Mouse (Mus musculus) embryonic facial prominence, embryonic 12.5 days (tissue): ENCODE results near the gene Tnfrsf14. TPM values are rescaled to one million over a fixed set of nuclear protein-coding genes. Genes with fewer than 3 reads are reported as not detected.
A peak's percentile ranks its signal among the peaks of the same experiment; 100 is the strongest.

Experiments
- ATAC-seq: fragments of 200-750 bp; cut with Nextera tagmentation; 2 replicates; pipeline ENCODE4 v1.8.0; 2017; ENCODE audit not compliant: insufficient number of reproducible peaks, insufficient read depth, low FRiP score, low TSS enrichment
- H3K27ac ChIP-seq: fragments of 300-500 bp; sonication (generic); 2 replicates; pipeline ENCODE4 v1.5.1; 2016; ENCODE audit warnings: mild to moderate bottlenecking
- H3K27me3 ChIP-seq: fragments of 300-500 bp; sonication (generic); 2 replicates; pipeline ENCODE4 v1.6.1; 2016; ENCODE audit warnings: mild to moderate bottlenecking, moderate library complexity
- H3K36me3 ChIP-seq: fragments of 300-500 bp; sonication (generic); 2 replicates; pipeline ENCODE4 v1.6.1; 2016; ENCODE audit warnings: mild to moderate bottlenecking
- H3K4me1 ChIP-seq: fragments of 300-500 bp; sonication (generic); 2 replicates; pipeline ENCODE4 v1.6.1; 2016
- H3K4me2 ChIP-seq: fragments of 300-500 bp; sonication (generic); replicated peaks from 2 replicates; pipeline ENCODE4 v1.6.1; 2016; ENCODE audit warnings: mild to moderate bottlenecking, moderate library complexity
- H3K4me3 ChIP-seq: fragments of 300-500 bp; sonication (generic); 2 replicates; pipeline ENCODE4 v1.5.1; 2016; ENCODE audit warnings: mild to moderate bottlenecking
- H3K9ac ChIP-seq: fragments of 300-500 bp; sonication (generic); 2 replicates; pipeline ENCODE4 v1.6.1; 2016; ENCODE audit warnings: mild to moderate bottlenecking, moderate library complexity
- H3K9me3 ChIP-seq: fragments of 300-500 bp; sonication (generic); 2 replicates; pipeline ENCODE4 v1.6.1; 2016; ENCODE audit warnings: mild to moderate bottlenecking, moderate library complexity
- WGBS: fragments of 180-500 bp; shearing (Covaris S2); methylation state at CpG from one replicate; pipeline ENCODE4 v1.1.7; 2016; 5-methylcytosine and 5-hydroxymethylcytosine counted together
- polyA plus RNA-seq: library from polyadenylated mRNA; unstranded; fragments of >200 nt; fragmentation: Nextera tagmentation; extraction: Ambion mirVana; gene quantifications from 2 replicates; pipeline ENCODE4 v1.2.1, GENCODE M21; 2016

Tnfrsf14 gene
- polyA plus RNA-seq, 1 experiment from 2014 or later = 1.2 TPM

DNA sequence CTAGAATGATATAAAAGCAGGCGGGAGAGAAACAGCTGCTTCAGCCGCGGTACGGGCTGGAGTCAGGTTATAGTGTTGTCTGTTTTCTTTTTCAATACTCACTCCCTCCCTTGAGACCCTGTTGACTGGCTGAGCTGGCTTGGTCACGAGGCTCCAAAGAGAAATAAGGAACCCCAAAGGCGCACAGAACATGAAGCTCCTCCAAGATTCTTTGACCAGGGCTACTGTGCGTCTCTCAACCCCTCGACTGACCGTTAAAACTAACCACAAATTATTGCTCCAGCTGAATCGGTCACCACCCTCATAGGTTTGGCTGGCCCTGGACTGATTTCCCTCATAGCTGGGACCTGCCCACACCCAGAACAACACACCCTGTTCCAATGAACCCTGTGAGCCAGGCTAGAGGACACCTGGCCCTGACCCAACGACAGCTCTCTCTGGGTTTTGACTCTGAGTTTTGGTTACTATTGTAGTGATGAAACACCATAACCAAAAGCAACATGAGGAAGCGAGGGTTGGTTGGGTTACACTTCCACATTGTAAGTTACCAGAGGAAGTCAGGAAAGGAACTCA, 811 bp upstream of the Tnfrsf14 start:
- Histone ChIP-seq H3K36me3 (no peaks in the 10 kb centered on the region), H3K4me3 (no peak overlapping the region), H3K9ac (no peak overlapping the region), H3K27me3 (no peaks in the 10 kb centered on the region), H3K4me2 (no peak overlapping the region), H3K27ac (no peak overlapping the region), H3K9me3 (no peaks in the 10 kb centered on the region), H3K4me1 (peaks cover 20% of the 10 kb centered on the region)
- WGBS = 74% methylated on average over 12 of the region's 12 CpGs
- ATAC-seq = no peak

DNA sequence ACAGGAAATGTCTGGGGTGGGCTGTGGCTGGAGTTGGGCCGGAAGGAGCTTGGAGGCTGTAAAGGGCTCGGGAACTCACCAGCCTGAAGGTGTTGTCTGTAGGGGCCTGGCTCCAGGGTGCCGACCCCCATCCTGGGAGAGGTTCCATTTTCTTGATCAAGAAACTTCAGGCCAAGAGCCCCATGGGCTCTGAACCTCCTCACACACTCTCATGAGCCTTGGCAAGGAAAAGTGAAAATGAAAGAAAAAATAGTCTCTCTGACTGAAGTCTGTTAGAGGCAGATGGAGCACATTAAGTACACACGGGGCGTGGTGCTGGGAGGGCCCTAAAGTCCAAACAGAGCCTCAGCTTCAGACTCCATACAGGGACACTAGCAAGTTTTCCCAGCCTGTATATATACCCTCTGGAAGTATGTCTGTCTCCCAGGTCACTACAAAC, 445 bp downstream of the Tnfrsf14 start:
- 25% methylated on average over 5 of the region's 5 CpGs for WGBS
- Histone ChIP-seq H3K4me2 (peak overlapping the region; percentile 29), H3K4me1 (peaks cover 20% of the 10 kb centered on the region), H3K4me3 (0 out of 2 replicates have a peak overlapping the region, but pooled peaks have one; percentile 1), H3K9me3 (no peaks in the 10 kb centered on the region), H3K9ac (no peak overlapping the region), H3K27me3 (no peaks in the 10 kb centered on the region), H3K27ac (peak overlapping the region; percentile 82), H3K36me3 (no peaks in the 10 kb centered on the region)
- ATAC-seq = no peak

DNA sequence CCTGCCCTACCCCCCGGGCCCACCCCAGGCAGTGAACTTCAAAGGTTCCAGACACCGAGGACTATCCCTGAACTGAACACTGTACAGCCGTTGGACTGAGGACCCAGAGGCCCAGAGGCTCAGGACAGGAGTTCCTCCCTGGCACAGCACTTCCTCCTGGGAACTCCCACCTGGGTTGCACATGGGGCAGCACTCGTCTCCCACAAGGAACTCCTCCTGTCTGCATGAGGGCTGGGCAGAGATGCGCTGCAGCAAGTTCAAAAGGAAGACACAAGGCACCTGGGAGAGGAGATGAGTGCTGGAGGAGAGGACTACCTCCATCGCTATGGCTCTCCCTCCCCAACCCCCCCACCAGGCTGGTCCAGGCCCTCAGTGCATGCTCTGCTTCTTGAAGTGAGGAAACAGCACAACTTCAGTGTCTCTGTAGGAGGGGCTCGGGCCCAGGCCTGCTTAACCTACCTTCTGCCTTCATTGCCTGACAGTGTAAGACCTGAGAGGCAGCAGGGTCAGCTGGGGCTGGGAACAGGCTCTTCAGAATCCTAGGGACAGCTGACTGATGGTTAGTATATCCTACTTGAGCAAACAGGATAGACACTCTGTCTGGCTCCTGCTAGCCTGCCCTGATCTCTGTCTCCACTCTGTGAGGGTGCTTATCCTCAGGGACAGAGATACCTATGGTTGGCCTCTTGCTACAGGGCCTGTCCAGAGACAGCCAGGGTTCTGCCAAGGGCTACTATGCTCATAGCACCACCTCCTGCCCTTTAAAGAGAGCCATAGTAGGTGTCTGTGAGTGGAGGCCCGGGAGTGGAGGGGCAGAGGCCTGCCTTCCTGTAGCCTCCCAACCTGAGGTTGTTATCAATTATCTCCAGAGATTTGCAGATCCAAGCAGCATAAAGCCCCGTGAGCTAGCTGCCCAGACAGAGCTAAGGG, 1.1 kb downstream of the Tnfrsf14 start:
- WGBS = 56% methylated on average over 9 of the region's 9 CpGs
- no peak; the same call in 1 of the 2 replicates for ATAC-seq
- no peaks in the 10 kb centered on the region for H3K27me3 ChIP-seq
- H3K36me3 ChIP-seq = no peaks in the 10 kb centered on the region
- peak overlapping the region; percentile 29 for H3K4me2 ChIP-seq
- peak overlapping the region; percentile 82 for H3K27ac ChIP-seq
- peaks cover 20% of the 10 kb centered on the region for H3K4me1 ChIP-seq
- peak overlapping the region; percentile 0; the same call in 1 of the 2 replicates for H3K9ac ChIP-seq
- no peaks in the 10 kb centered on the region for H3K9me3 ChIP-seq
- H3K4me3 ChIP-seq = 0 out of 2 replicates have a peak overlapping the region, but pooled peaks have one; percentile 1

DNA sequence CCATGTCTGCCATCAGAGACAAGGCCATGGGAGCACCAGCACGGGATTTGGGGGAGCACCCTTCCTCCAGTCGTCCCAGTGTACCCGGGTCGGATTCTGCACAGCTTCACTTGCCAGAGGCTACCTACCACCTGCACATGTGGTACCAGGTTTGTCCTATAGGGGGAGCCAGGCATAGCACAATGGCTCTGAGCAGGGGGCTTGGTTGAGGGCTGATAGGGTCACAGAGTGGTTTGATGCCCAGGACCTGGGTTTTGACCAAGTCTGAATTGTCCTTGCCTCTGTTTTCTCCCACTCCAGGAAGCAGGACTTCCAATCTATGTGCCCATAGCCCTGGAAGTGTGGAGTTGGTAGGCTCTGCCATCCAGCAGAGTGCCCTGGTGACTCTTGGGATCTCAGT, 3.0 kb downstream of the Tnfrsf14 start:
- Histone ChIP-seq H3K4me1 (peaks cover 20% of the 10 kb centered on the region), H3K27ac (no peak overlapping the region), H3K9me3 (no peaks in the 10 kb centered on the region), H3K4me2 (no peak overlapping the region), H3K27me3 (no peaks in the 10 kb centered on the region), H3K9ac (no peak overlapping the region), H3K36me3 (no peaks in the 10 kb centered on the region), H3K4me3 (no peak overlapping the region)
- WGBS = 58% methylated on average over 4 of the region's 4 CpGs
- no peak for ATAC-seq

DNA sequence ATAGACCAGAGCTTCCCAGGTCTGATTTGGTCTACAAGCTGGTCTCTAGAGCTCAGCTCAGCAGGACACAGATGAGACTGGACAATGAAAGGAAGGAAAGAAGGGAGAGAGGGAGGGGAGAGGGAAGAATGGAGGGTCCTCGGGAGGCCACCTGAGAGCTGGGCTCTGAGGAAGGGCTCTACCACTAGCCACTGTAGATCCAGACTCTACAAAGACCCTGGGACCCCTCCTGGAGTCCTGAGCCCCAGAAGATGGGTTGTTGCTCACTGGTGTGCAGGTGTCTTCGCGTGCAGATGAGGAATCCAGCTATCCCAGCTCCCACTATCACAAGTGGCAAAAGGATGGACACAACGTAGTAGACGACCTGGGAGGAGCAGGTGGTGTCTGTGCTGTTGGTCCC, 5.4 kb downstream of the Tnfrsf14 start:
- Histone ChIP-seq H3K4me1 (peaks cover 11% of the 10 kb centered on the region), H3K36me3 (no peaks in the 10 kb centered on the region), H3K27me3 (no peaks in the 10 kb centered on the region), H3K4me3 (no peak overlapping the region), H3K4me2 (no peak overlapping the region), H3K9me3 (no peaks in the 10 kb centered on the region), H3K27ac (no peak overlapping the region), H3K9ac (no peak overlapping the region)
- WGBS = 80% methylated on average over 5 of the region's 5 CpGs
- ATAC-seq = no peak

DNA sequence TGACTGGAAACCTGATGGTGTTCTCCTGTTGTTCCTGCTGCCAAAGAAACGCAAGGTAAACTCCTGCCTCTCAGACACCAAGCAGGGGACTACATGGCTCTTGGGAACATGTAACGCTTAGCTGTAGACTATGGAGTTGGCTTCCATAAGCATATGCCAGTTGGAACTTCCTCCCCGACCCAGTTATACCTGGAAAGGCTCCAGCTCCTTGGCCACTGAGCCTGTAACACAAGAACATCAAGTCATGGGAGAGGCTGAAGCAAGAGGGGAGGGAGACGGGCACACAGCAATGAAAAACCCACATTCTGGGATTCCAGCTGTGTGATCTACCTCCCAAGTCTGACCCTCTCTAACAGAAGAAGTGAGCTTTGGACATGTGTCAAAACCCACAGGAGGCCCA, 6.1 kb downstream of the Tnfrsf14 start:
- Histone ChIP-seq H3K27me3 (no peaks in the 10 kb centered on the region), H3K36me3 (no peaks in the 10 kb centered on the region), H3K9me3 (no peaks in the 10 kb centered on the region), H3K4me2 (no peak overlapping the region), H3K4me1 (peaks cover 5% of the 10 kb centered on the region), H3K27ac (no peak overlapping the region), H3K4me3 (no peak overlapping the region), H3K9ac (no peak overlapping the region)
- ATAC-seq = no peak
- 76% methylated on average over 4 of the region's 4 CpGs for WGBS

DNA sequence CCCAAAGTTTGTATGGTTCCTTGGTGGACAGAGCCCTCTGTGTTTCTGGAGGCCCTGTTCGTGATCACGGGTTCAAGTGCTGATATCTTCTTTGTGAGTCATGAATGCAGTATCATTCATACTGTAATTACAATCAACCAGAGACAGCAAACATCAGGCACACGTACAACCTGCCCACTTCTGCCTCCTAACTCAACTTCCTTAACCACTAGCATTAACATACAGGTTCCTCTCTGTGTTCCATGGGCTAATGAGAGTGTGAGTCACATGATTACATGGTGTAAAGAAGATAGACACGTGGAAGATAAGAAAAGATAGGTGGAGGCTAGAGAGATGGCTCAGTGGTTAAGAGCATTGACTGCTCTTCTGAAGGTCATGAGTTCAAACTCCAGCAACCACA, 11.7 kb downstream of the Tnfrsf14 start:
- Histone ChIP-seq H3K9ac (no peak overlapping the region), H3K4me2 (no peak overlapping the region), H3K27me3 (no peaks in the 10 kb centered on the region), H3K4me3 (no peak overlapping the region), H3K4me1 (no peaks in the 10 kb centered on the region), H3K36me3 (no peaks in the 10 kb centered on the region), H3K27ac (no peak overlapping the region), H3K9me3 (no peaks in the 10 kb centered on the region)
- ATAC-seq = no peak
- 81% methylated on average over 4 of the region's 4 CpGs for WGBS

DNA sequence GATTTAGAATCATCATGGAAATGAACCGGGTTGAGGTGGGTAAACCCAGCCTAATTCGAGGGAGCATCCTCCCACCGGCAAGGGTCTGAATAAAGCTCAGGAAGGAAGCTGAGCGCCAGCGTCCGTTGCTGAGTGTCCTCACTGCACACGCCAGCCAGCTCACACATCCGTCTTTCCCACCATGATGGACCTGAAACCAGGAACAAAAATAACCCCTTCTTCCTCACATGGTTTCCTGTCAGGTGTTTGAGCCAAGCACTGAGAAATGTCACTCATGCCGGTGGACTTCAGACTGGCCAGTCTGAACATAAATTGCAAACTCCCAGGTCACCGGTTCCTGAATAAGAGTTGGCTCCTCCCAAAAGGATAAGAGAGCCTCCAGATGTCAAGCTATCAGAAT, 13.1 kb downstream of the Tnfrsf14 start:
- H3K4me1 ChIP-seq = peaks cover 11% of the 10 kb centered on the region; the same call in 1 of the 2 replicates
- no peak overlapping the region for H3K9ac ChIP-seq
- no peaks in the 10 kb centered on the region for H3K9me3 ChIP-seq
- no peaks in the 10 kb centered on the region for H3K36me3 ChIP-seq
- H3K4me3 ChIP-seq = no peak overlapping the region
- 84% methylated on average over 10 of the region's 10 CpGs for WGBS
- no peaks in the 10 kb centered on the region for H3K27me3 ChIP-seq
- no peak overlapping the region for H3K27ac ChIP-seq
- no peak overlapping the region for H3K4me2 ChIP-seq
- no peak for ATAC-seq

DNA sequence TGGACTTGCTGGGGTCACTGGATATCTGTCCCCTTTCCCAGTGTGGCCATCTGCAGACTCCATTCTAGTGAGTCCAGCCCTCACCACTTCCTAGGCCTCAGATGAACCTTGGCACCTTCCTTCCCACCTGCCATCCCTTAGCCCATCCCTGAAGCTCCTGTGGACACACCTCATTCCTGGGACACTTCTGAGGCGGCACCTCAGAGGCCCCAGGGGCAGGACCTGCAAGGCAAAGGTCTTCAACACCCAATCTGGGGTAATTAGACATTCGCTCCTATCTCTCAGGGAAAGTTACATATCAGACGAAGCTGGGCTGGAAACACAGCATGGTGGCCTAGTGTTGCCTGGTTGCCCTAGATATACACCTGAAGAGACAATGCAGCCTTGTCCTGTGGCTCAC, 13.7 kb downstream of the Tnfrsf14 start:
- H3K4me1 ChIP-seq = peaks cover 12% of the 10 kb centered on the region; the same call in 1 of the 2 replicates
- no peak overlapping the region for H3K27ac ChIP-seq
- no peak overlapping the region for H3K4me3 ChIP-seq
- no peak for ATAC-seq
- H3K9ac ChIP-seq = no peak overlapping the region
- H3K27me3 ChIP-seq = no peaks in the 10 kb centered on the region
- H3K4me2 ChIP-seq = no peak overlapping the region
- WGBS = 70% methylated on average over 3 of the region's 3 CpGs
- no peaks in the 10 kb centered on the region for H3K9me3 ChIP-seq
- no peaks in the 10 kb centered on the region for H3K36me3 ChIP-seq

DNA sequence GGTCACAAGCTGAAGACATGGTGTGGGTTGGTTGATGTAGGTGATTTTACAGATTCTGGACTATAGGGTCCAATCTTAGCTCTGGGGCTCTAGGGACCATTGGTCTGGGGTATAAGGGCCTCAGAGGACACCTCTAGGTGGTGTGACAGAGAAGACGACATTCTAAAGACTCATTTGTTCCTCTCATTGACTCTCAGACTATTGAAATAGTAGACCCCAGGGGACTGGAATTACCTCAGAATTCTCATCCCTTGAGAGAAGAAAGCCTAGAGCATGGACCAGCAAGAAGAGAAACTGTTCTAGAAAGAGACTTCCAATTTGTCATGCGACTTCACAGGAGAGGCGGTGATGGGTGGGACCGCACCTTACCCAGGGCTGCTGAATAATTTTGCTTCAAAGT, 14.1 kb downstream of the Tnfrsf14 start:
- H3K27ac ChIP-seq = no peak overlapping the region
- no peak overlapping the region for H3K4me3 ChIP-seq
- H3K4me2 ChIP-seq = no peak overlapping the region
- no peaks in the 10 kb centered on the region for H3K27me3 ChIP-seq
- 95% methylated on average over 4 of the region's 4 CpGs for WGBS
- H3K9ac ChIP-seq = no peak overlapping the region
- no peaks in the 10 kb centered on the region for H3K36me3 ChIP-seq
- H3K4me1 ChIP-seq = peaks cover 12% of the 10 kb centered on the region; the same call in 1 of the 2 replicates
- no peak for ATAC-seq
- no peaks in the 10 kb centered on the region for H3K9me3 ChIP-seq

DNA sequence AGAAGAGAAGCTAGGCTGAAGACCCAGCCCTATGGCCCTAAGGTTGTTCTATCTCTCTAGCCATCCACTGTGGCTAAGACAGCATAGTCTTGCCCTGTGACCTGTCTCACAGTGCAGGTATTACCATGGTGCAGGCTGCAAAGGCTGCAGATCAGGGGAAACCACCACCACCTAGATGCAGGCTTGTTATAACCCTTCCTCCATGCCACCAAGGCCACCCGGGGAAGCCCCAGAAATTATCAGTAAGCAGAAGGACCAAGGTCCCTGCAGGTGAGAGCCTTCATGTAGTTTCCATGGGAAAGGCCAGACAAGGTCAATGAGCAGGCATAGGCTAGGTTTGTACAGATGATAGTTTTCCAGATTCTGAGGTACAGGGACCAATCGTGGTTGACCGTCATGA, 14.5 kb downstream of the Tnfrsf14 start:
- Histone ChIP-seq H3K9ac (no peak overlapping the region), H3K4me1 (peaks cover 12% of the 10 kb centered on the region; the same call in 1 of the 2 replicates), H3K27me3 (no peaks in the 10 kb centered on the region), H3K4me3 (no peak overlapping the region), H3K27ac (no peak overlapping the region), H3K9me3 (no peaks in the 10 kb centered on the region), H3K36me3 (no peaks in the 10 kb centered on the region), H3K4me2 (no peak overlapping the region)
- no peak for ATAC-seq
- 90% methylated on average over 3 of the region's 3 CpGs for WGBS

DNA sequence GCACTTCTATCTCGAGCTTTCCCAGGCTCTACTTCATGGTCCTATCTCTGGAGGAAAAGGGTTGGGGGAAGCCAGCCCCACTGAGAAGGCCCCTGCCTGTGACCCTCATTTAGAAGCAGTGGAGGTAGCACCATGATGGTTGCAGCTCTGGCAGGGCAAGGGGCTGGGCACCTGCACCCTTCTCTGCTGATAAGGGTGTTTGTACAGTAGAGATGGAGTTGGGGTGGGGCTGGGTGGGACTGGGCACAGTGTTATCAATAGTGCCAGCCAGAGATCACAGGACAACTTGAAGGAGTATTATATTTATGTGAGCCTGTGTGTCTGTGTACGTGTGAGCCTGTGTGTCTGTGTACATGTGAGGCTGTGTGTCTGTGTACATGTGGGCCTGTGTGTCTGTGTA, 16.7 kb downstream of the Tnfrsf14 start:
- Histone ChIP-seq H3K36me3 (no peaks in the 10 kb centered on the region), H3K4me3 (no peak overlapping the region), H3K27me3 (no peaks in the 10 kb centered on the region), H3K9me3 (no peaks in the 10 kb centered on the region), H3K4me2 (no peak overlapping the region), H3K4me1 (peaks cover 17% of the 10 kb centered on the region; the same call in 1 of the 2 replicates), H3K27ac (no peak overlapping the region), H3K9ac (no peak overlapping the region)
- no peak for ATAC-seq
- 71% methylated on average over 2 of the region's 2 CpGs for WGBS
